Mouse (Mus musculus): Measurements from ENCODE around the gene Nup93. TPM values are rescaled to one million over a fixed set of nuclear protein-coding genes. Genes with fewer than 3 reads are reported as not detected.

The Nup93 gene
- polyA plus RNA-seq (2012; rRNA removed), result 3.2 and 4.9 TPM in 2 replicates

GRCm38 (mm10) chr8:94214252-94215173, at the start of gene Nup93:
Nup93 (plus strand) TSS chr8:94214564.

GRCm38 (mm10) chr8:94172075-94172808, 42.1 kb upstream of the Nup93 start, which contains the start of gene Mt2:
Mt2 (plus strand) TSS chr8:94172664.

GRCm38 (mm10) chr8:94178857-94179712, 35.3 kb upstream of the Nup93 start, which contains the start of gene Mt1:
Mt1 (plus strand) TSS chr8:94179082.

GRCm38 (mm10) chr8:94328932-94329728, 114.8 kb downstream of the Nup93 start, which contains the start of gene Slc12a3:
Slc12a3 (plus strand) TSS chr8:94329201.

Other genes starting within 250 kb of the Nup93 start
- gene Amfr, start 201.7 kb upstream of the Nup93 start, polyA plus RNA-seq (2012; rRNA removed), result 46.5 and 52.2 TPM in 2 replicates
- 40.4 and 64.7 TPM in 2 replicates for gene Nudt21, start 177.5 kb upstream of the Nup93 start, polyA plus RNA-seq (2012; rRNA removed)
- gene Ogfod1, start 177.4 kb upstream of the Nup93 start, polyA plus RNA-seq (2012; rRNA removed), result 1.2 and 1.5 TPM in 2 replicates
- gene Bbs2, start 115.6 kb upstream of the Nup93 start, polyA plus RNA-seq (2012; rRNA removed), result 6.0 and 6.1 TPM in 2 replicates
- gene Mt4, start 77.4 kb upstream of the Nup93 start, polyA plus RNA-seq (2012; rRNA removed), result 490 and 754 TPM in 2 replicates
- 1.5 and 1.9 TPM in 2 replicates for gene Mt3, start 62.0 kb upstream of the Nup93 start, polyA plus RNA-seq (2012; rRNA removed)
- gene Mt2, start 41.9 kb upstream of the Nup93 start, polyA plus RNA-seq (2012; rRNA removed), result 113 and 140 TPM in 2 replicates
- gene Mt1, start 35.5 kb upstream of the Nup93 start, polyA plus RNA-seq (2012; rRNA removed), result 2,132 and 2,999 TPM in 2 replicates
- gene Slc12a3, start 114.6 kb downstream of the Nup93 start, polyA plus RNA-seq (2012; rRNA removed), result 0.11 and 0.13 TPM in 2 replicates
- gene Herpud1, start 171.9 kb downstream of the Nup93 start, polyA plus RNA-seq (2012; rRNA removed), result 178 and 375 TPM in 2 replicates
- gene Nlrc5, start 219.8 kb downstream of the Nup93 start, polyA plus RNA-seq (2012; rRNA removed), result 0.95 and 1.3 TPM in 2 replicates